Mouse (Mus musculus) T-helper 2 cell (primary cell): ENCODE measurements around the gene Gtf2h1.

ENCODE experiments used
- in situ Hi-C: fragments of 300-600 bp; cut with MboI, MseI; formaldehyde crosslinking; loops from one replicate; pipeline ENCODE4 v1.15.1; 2025; ENCODE audit warnings: high pct_unique_total_duplicates

Gtf2h1 gene

DNA sequence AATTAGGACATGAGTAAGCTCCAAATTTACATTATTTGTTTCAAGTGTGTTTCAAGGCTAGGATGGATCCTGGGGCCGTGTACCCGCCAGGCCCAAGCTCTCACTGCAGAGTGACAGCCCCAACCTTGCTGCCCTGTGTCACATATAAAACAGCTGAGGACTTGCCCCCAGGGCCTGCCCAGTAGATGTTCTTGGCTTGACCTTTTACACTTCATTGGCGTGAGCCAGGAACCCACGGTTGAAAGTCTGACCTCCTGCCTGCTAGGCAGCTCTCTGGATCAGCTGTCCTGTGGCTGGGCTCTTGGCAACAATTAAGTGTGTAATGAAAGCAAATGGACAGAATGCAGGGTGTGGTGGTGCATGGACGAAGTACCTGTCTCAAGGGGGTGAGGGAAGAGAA is 53.4 kb downstream of the Gtf2h1 start:
- in situ Hi-C loops, result no loop called here

GRCm38 (mm10) chr7:46851026-46851425 is 55.1 kb downstream of the Gtf2h1 start:
- in situ Hi-C loops, result loop anchor here (5.0 kb wide), 1 partner anchor 39 kb away; no protein-coding TSS in a partner anchor

GRCm38 (mm10) chr7:46852666-46853065 is 56.8 kb downstream of the Gtf2h1 start:
- in situ Hi-C loops, result loop anchor here (5.0 kb wide), 1 partner anchor 40 kb away; no protein-coding TSS in a partner anchor

DNA sequence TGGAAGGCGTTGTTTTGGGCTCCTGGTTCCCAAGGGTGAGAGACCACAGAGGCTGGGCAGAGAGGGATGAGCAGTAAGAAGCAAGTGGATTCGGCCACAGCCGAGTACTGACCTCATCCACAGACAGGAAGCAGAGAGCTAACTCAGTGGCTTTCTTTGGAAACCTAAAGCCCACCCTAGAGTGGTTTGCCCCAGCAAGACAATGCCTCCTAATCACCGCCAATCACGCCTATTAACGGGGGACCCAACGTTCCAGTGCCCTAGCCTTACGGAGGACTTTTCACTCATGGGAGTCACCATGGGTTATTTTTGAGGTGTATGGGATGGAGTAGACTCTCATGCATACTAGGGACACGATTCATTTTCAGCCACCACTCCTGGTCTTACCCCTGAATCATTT is 57.5 kb downstream of the Gtf2h1 start:
- in situ Hi-C loops, result loop anchor here (5.0 kb wide), 1 partner anchor 41 kb away; no protein-coding TSS in a partner anchor

DNA sequence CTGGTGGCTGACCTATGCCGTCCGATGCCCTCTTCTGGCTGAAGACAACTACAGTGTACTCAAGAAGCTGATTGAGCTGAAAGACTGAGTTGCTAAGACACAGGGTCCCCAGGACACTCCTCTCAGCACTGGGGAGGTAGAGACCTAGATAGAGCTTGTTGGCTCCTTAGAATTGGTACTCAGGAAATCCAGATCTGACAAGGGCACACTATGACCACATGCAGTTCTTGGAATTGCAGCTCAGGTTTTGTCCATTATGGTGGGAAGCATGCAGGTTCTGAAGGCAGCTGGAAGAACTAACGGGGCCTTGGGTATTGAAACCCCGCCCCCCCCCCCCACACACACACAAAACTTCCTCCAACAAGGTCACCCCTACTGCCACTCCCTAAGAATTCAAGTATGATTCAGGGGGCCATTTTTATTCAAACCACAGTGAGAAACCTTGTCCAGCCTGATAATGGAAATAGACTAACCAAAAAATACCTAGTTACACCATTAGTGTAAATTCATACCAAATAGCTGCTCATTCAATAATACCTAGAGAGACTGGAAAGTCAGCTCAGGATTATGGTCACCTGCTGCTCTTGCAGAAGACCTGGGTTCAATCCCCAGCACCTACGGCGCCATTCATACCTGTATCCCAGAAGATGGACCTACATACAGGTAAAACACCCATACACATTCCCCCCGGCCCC is 60.1 kb downstream of the Gtf2h1 start:
- in situ Hi-C loops, result no loop called here

- in situ Hi-C loops, result no loop called here
Observed at GRCm38 (mm10) chr7:46857436-46857835, 61.5 kb downstream of the Gtf2h1 start.

GRCm38 (mm10) chr7:46859031-46859430 is 63.1 kb downstream of the Gtf2h1 start:
- in situ Hi-C loops, result no loop called here

DNA sequence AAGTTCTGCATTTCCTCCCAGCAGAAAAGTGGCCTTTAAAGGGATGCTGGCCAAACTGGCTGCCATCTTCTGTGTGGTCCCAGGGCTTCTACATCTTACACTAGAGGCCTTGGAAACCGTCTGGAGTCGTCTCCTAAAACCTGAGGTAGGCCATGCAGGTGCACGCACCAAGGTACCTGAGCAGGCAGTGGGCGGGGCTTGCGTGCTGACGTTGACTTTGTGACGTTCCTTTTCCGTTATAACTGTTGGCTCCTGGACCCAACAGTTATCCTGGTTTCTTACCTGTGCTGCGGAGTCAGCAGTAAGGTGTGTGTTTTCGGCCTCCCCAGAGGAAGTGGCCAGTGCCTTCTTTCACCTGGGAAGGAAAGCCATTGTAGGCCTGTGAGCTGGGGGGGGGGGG is 65.1 kb downstream of the Gtf2h1 start, which contains the start of gene Ldhc:
Ldhc (plus strand) TSS at position 208 of the 400 bp plus-strand sequence.
- in situ Hi-C loops, result no loop called here

GRCm38 (mm10) chr7:46871988-46872387 is 76.1 kb downstream of the Gtf2h1 start:
- in situ Hi-C loops, result no loop called here
